Mouse (Mus musculus): ENCODE measurements around the gene Ablim1. TPM values are rescaled to one million over a fixed set of nuclear protein-coding genes. Genes with fewer than 3 reads are reported as not detected.

Gene Ablim1
- polyA plus RNA-seq, 1 experiment from 2014 or later: 62.0 TPM

DNA sequence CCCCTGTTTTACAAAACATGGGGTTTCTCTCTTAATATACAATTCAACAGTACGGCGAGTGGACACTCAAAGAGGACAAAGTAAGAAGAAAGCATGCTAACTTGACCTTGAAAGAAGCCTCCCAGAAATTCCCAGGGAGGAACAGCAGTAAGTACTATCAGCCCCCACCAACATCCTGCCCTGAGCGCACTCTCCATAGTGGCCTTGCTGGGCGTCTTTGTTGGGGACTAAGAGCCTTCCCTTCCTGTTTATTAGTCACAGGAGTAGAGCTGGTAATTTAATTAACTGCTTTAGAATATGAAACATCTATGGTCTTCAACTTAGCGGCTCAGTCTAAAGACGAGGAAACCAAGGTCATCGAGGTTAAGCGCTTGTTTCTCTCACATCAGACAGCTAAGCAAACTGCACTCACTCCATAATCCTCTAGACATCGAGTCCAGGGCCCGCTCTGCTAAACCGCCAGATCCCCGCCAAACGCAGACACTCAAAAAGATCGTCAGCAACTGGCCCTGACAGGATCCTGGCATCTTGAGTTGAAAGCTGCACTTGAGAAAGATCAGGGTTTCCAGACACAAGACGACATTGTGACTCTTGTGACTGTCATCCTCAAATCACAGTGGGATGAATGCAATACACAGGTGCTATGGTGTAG is 50.3 kb downstream of the Ablim1 start:
- Histone ChIP-seq H3K27ac (replicated peaks) (no peak overlapping the region), H3K4me2 (replicated peaks; ENCODE audit: low read depth) (no peak overlapping the region)
- no peak for ATAC-seq (ENCODE audit: low FRiP score, low TSS enrichment)

DNA sequence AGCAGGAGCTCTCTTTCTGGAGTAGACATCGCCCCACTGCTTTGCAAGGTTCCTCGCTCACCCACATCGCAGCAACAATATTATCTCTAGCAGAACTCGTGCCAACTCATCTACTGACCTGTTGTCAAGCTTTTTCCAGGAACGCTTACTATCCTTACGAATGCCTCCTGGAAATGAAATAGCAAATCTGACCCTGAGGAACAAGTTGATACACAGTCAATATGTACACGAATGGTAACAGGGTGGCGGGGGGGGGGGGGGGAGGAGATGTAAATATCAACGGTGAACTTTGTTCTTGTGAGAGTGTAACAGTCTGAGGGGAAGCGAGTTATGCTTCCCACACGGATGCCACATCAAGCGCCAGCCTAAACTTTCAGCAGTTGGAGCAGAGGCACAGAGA is 56.9 kb downstream of the Ablim1 start:
- peak; percentile 55 for ATAC-seq (ENCODE audit: low FRiP score, low TSS enrichment)
- H3K4me1 ChIP-seq (replicated peaks; ENCODE audit: control insufficient read depth, insufficient read depth): no peaks in the 10 kb centered on the region
- no peaks in the 10 kb centered on the region for H3K27me3 ChIP-seq (ENCODE audit: control insufficient read depth, insufficient read depth, low read length)
- H3K9ac ChIP-seq (ENCODE audit: low read length): no peak overlapping the region
- no peak overlapping the region for H3K4me2 ChIP-seq (replicated peaks; ENCODE audit: low read depth)
- DNase-seq (ENCODE audit: low spot score): peak; percentile 61
- H3K4me3 ChIP-seq (ENCODE audit: low read depth, low read length): no peak overlapping the region
- no peaks in the 10 kb centered on the region for H3K9me3 ChIP-seq (ENCODE audit: control insufficient read depth, low read length)
- WGBS: 74% methylated on average over 11 of the region's 12 CpGs
- TF ChIP-seq EP300 (optimal IDR thresholded peaks at IDR 0.05): no peak
- no peak for TF ChIP-seq CTCF (IDR thresholded peaks at IDR 0.05; ENCODE audit: low read depth)
- H3K27ac ChIP-seq (replicated peaks): no peak overlapping the region
- H3K36me3 ChIP-seq (ENCODE audit: control insufficient read depth, insufficient read depth, low read length): no peaks in the 10 kb centered on the region

More for the DNA sequence above, 50.3 kb downstream of the Ablim1 start:
- WGBS: 38% methylated on average over 15 of the region's 15 CpGs
- no peak overlapping the region for H3K4me3 ChIP-seq (ENCODE audit: low read depth, low read length)
- no peaks in the 10 kb centered on the region for H3K36me3 ChIP-seq (ENCODE audit: control insufficient read depth, insufficient read depth, low read length)
- H3K9me3 ChIP-seq (ENCODE audit: control insufficient read depth, low read length): no peaks in the 10 kb centered on the region
- H3K9ac ChIP-seq (ENCODE audit: low read length): no peak overlapping the region
- no peak for DNase-seq (ENCODE audit: low spot score)
- H3K4me1 ChIP-seq (replicated peaks; ENCODE audit: control insufficient read depth, insufficient read depth): no peaks in the 10 kb centered on the region
- TF ChIP-seq EP300 (optimal IDR thresholded peaks at IDR 0.05) (no peak), CTCF (IDR thresholded peaks at IDR 0.05; ENCODE audit: low read depth) (no peak)
- no peaks in the 10 kb centered on the region for H3K27me3 ChIP-seq (ENCODE audit: control insufficient read depth, insufficient read depth, low read length)

DNA sequence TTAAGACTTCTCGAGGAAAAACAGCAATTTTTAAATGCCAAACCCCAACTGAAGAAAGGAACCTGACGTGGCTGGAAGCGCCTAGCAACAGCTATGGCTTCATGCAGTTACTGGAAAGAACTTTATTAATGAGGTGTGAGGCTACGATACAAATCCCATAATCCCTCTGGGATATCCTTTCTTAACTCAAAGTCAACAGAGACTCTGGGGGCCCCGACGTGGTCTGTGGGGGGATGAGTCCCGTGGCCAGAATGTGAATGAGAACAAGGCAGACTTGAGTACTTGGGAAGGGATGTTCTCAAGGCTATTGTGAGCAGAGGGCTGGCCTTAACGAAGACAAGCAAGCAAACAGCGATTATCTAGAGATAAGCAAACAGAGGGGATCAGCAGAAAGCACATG is 58.1 kb downstream of the Ablim1 start:
- Histone ChIP-seq H3K4me2 (replicated peaks; ENCODE audit: low read depth) (no peak overlapping the region), H3K9me3 (ENCODE audit: control insufficient read depth, low read length) (no peaks in the 10 kb centered on the region), H3K9ac (ENCODE audit: low read length) (no peak overlapping the region), H3K36me3 (ENCODE audit: control insufficient read depth, insufficient read depth, low read length) (no peaks in the 10 kb centered on the region), H3K27ac (replicated peaks) (no peak overlapping the region), H3K4me3 (ENCODE audit: low read depth, low read length) (no peak overlapping the region), H3K27me3 (ENCODE audit: control insufficient read depth, insufficient read depth, low read length) (no peaks in the 10 kb centered on the region), H3K4me1 (replicated peaks; ENCODE audit: control insufficient read depth, insufficient read depth) (no peaks in the 10 kb centered on the region)
- DNase-seq (ENCODE audit: low spot score) (no peak), ATAC-seq (ENCODE audit: low FRiP score, low TSS enrichment) (no peak)
- WGBS: 32% methylated on average over 9 of the region's 9 CpGs
- TF ChIP-seq CTCF (IDR thresholded peaks at IDR 0.05; ENCODE audit: low read depth): no peak
- TF ChIP-seq EP300 (optimal IDR thresholded peaks at IDR 0.05): no peak

DNA sequence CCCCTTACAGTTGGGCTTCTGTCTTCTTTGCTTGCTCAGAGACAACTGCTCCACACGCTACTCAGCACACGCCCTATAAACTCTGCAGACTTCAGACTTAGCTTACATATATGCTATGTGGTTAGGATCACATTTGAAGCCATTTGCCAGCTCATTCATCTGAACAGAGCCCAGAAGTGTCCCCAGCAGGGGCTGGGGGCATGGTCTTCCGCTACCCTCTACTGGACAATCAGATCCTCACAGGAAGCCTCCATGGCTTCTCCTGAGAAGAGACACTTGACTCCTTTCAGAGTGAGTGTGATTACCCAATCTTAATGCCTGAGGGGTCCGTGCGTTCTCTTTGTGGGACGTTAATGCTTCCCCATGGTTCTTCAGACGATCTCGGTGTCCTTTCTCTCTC is 59.6 kb downstream of the Ablim1 start:
- WGBS: 85% methylated on average over 8 of the region's 8 CpGs
- TF ChIP-seq EP300 (optimal IDR thresholded peaks at IDR 0.05) (no peak), CTCF (IDR thresholded peaks at IDR 0.05; ENCODE audit: low read depth) (peak; percentile 77)
- no peak for DNase-seq (ENCODE audit: low spot score)

DNA sequence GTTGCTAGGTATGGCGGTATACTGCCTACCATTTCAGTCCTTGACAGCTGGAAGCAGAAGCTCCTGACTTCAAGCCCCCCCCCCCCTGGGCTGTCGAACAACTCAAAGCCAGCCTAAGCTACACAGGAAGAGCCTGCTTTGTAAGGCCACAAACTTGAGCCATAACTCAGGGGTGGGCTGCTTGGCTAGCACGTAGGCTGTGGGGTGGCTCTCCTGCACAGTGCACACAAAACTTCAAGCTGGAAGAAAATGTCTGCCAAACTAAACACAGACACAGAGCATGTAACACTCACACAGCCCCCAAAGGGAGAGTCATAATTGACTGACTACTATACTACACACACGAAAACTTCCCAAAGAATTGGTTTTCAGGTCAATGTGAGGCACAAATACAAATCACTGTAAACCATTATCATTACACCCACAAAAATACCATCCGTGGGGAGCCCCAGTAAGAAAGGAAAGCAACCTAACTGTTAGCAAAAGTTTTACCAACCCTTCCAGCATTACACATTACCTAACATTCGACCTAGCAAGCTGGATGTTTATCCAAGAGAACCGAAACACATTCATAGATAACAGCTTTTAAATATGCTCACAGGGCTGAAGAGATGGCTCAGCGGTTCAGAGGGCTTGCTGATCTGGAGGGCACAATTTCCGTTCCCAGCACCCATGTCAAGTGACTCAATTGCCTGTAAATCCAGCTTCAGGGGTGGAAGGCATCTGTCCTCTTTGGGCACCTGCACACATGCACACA is 61.8 kb downstream of the Ablim1 start:
- Histone ChIP-seq H3K9ac (ENCODE audit: low read length) (no peak overlapping the region), H3K4me1 (replicated peaks; ENCODE audit: control insufficient read depth, insufficient read depth) (no peaks in the 10 kb centered on the region), H3K4me3 (ENCODE audit: low read depth, low read length) (no peak overlapping the region), H3K36me3 (ENCODE audit: control insufficient read depth, insufficient read depth, low read length) (no peaks in the 10 kb centered on the region), H3K4me2 (replicated peaks; ENCODE audit: low read depth) (no peak overlapping the region), H3K9me3 (ENCODE audit: control insufficient read depth, low read length) (no peaks in the 10 kb centered on the region), H3K27me3 (ENCODE audit: control insufficient read depth, insufficient read depth, low read length) (no peaks in the 10 kb centered on the region), H3K27ac (replicated peaks) (no peak overlapping the region)
- DNase-seq (ENCODE audit: low spot score): no peak
- no peak for TF ChIP-seq CTCF (IDR thresholded peaks at IDR 0.05; ENCODE audit: low read depth)
- no peak for ATAC-seq (ENCODE audit: low FRiP score, low TSS enrichment)
- WGBS: 54% methylated on average over 9 of the region's 9 CpGs

More for the DNA sequence above, 59.6 kb downstream of the Ablim1 start:
- Histone ChIP-seq H3K4me1 (replicated peaks; ENCODE audit: control insufficient read depth, insufficient read depth) (no peaks in the 10 kb centered on the region), H3K36me3 (ENCODE audit: control insufficient read depth, insufficient read depth, low read length) (no peaks in the 10 kb centered on the region), H3K4me2 (replicated peaks; ENCODE audit: low read depth) (no peak overlapping the region), H3K9ac (ENCODE audit: low read length) (no peak overlapping the region), H3K4me3 (ENCODE audit: low read depth, low read length) (no peak overlapping the region), H3K9me3 (ENCODE audit: control insufficient read depth, low read length) (no peaks in the 10 kb centered on the region), H3K27ac (replicated peaks) (no peak overlapping the region), H3K27me3 (ENCODE audit: control insufficient read depth, insufficient read depth, low read length) (no peaks in the 10 kb centered on the region)
- ATAC-seq (ENCODE audit: low FRiP score, low TSS enrichment): peak; percentile 48; the same call in 1 of the 2 replicates

DNA sequence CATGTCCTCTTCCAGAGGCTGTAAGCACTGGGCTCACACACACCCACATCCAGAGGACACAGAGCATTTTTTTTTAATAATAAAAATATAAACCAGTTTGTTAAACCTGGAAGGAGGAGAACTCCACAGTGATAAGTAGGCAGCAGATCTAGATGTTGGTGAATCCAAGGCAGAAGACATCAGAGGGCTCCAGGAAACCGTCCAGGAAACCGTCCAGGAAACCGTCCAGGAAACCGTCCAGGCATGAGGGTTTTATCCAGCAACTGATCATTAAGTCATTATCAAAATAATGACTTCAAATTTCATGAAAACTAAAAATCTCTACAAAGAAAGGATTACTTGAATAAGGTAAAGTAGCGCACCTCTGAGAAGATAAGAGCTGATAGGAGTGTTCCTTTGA is 65.9 kb downstream of the Ablim1 start:
- Histone ChIP-seq H3K36me3 (ENCODE audit: control insufficient read depth, insufficient read depth, low read length) (no peaks in the 10 kb centered on the region), H3K9me3 (ENCODE audit: control insufficient read depth, low read length) (no peaks in the 10 kb centered on the region), H3K4me1 (replicated peaks; ENCODE audit: control insufficient read depth, insufficient read depth) (no peaks in the 10 kb centered on the region), H3K9ac (ENCODE audit: low read length) (no peak overlapping the region), H3K27ac (replicated peaks) (no peak overlapping the region), H3K27me3 (ENCODE audit: control insufficient read depth, insufficient read depth, low read length) (no peaks in the 10 kb centered on the region), H3K4me3 (ENCODE audit: low read depth, low read length) (no peak overlapping the region), H3K4me2 (replicated peaks; ENCODE audit: low read depth) (no peak overlapping the region)
- 72% methylated on average over 5 of the region's 5 CpGs for WGBS
- ATAC-seq (ENCODE audit: low FRiP score, low TSS enrichment): no peak
- no peak for TF ChIP-seq EP300 (optimal IDR thresholded peaks at IDR 0.05)
- TF ChIP-seq CTCF (IDR thresholded peaks at IDR 0.05; ENCODE audit: low read depth): no peak
- DNase-seq (ENCODE audit: low spot score): no peak

Measured in stomach, postnatal 0 days (tissue).